Mouse (Mus musculus) intestine, embryonic 16.5 days (tissue): ENCODE data around the gene Wdr70. TPM values are rescaled to one million over a fixed set of nuclear protein-coding genes. Genes with fewer than 3 reads are reported as not detected.

ENCODE experiments used
- ATAC-seq: fragments of 200-750 bp; cut with Nextera tagmentation; 2 replicates; pipeline ENCODE4 v1.8.0; 2017; ENCODE audit warnings: moderate TSS enrichment, moderate library complexity
- H3K27ac ChIP-seq: fragments of 300-500 bp; sonication (generic); 2 replicates; pipeline ENCODE4 v1.5.1; 2014; ENCODE audit warnings: mild to moderate bottlenecking, low read length
- H3K27me3 ChIP-seq: fragments of 300-500 bp; sonication (generic); replicated peaks from 2 replicates; pipeline ENCODE4 v1.6.1; 2014; ENCODE audit warnings: low read length, control low read depth, mixed read lengths; ENCODE audit not compliant: control insufficient read depth, insufficient read depth
- H3K36me3 ChIP-seq: fragments of 300-500 bp; sonication (generic); 2 replicates; pipeline ENCODE4 v1.6.1; 2014; ENCODE audit warnings: low read length, control low read depth; ENCODE audit not compliant: control insufficient read depth, insufficient read depth
- H3K4me1 ChIP-seq: fragments of 300-500 bp; sonication (generic); 2 replicates; pipeline ENCODE4 v1.6.1; 2014; ENCODE audit warnings: low read length, control low read depth, mixed read lengths; ENCODE audit not compliant: control insufficient read depth, insufficient read depth
- H3K4me2 ChIP-seq: fragments of 300-500 bp; sonication (generic); 2 replicates; pipeline ENCODE4 v1.6.1; 2014; ENCODE audit warnings: low read depth, low read length, control low read depth
- H3K4me3 ChIP-seq: fragments of 300-500 bp; sonication (generic); 2 replicates; pipeline ENCODE4 v1.5.1; 2014; ENCODE audit warnings: mild to moderate bottlenecking, low read length
- H3K9ac ChIP-seq: fragments of 300-500 bp; sonication (generic); 2 replicates; pipeline ENCODE4 v1.6.1; 2014; ENCODE audit warnings: low read depth, low read length
- H3K9me3 ChIP-seq: fragments of 300-500 bp; sonication (generic); 2 replicates; pipeline ENCODE4 v1.6.1; 2016; ENCODE audit warnings: low read length, control low read depth; ENCODE audit not compliant: control insufficient read depth
- WGBS: fragments of 180-500 bp; shearing (Covaris S2); extraction: QIAGEN DNeasy Blood & Tissue Kit; methylation state at CpG from one replicate; pipeline ENCODE4 v1.1.7; 2014; 5-methylcytosine and 5-hydroxymethylcytosine counted together
- polyA plus RNA-seq: library from polyadenylated mRNA; unstranded; fragments of >200 nt; fragmentation: Nextera tagmentation; extraction: Ambion mirVana; gene quantifications from 2 replicates; pipeline ENCODE4 v1.2.1, GENCODE M21; 2015

The Wdr70 gene
- polyA plus RNA-seq, 1 experiment from 2014 or later: 42.8 TPM

GRCm38 (mm10) chr15:7888617-7889361 is 210.2 kb downstream of the Wdr70 start:
- WGBS: 92% methylated on average over 8 of the region's 8 CpGs
- H3K4me1 ChIP-seq: peaks cover 10% of the 10 kb centered on the region
- no peak for ATAC-seq

DNA sequence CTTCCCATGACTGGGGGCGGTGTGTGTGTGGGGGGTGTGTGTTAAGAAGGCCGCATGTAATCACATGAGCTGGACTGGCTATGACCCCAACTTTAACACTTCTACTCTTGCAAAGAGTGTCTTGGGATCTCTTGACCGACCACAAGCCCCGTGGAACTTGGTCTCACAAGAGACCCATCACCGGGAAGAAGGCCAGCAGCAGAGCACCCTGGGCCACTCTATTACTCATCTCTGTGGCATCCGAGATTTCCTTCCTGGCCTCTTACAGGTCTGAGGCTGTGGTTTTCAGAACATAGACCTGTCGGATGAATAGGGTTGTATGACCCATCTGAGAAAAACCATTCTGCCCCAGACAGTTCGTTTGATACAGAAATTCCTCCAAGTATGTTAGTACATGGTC is 212.4 kb downstream of the Wdr70 start:
- no peak overlapping the region for H3K4me2 ChIP-seq
- no peaks in the 10 kb centered on the region for H3K27me3 ChIP-seq
- WGBS: 89% methylated on average over 8 of the region's 8 CpGs
- peaks cover 6% of the 10 kb centered on the region for H3K4me1 ChIP-seq
- H3K27ac ChIP-seq: no peak overlapping the region
- ATAC-seq: no peak
- no peak overlapping the region for H3K9ac ChIP-seq
- no peak overlapping the region for H3K4me3 ChIP-seq
- no peaks in the 10 kb centered on the region for H3K36me3 ChIP-seq
- H3K9me3 ChIP-seq: no peaks in the 10 kb centered on the region

More at GRCm38 (mm10) chr15:7888617-7889361, 210.2 kb downstream of the Wdr70 start:
- no peak overlapping the region for H3K4me2 ChIP-seq
- H3K27me3 ChIP-seq: no peaks in the 10 kb centered on the region
- no peaks in the 10 kb centered on the region for H3K9me3 ChIP-seq
- H3K9ac ChIP-seq: no peak overlapping the region
- H3K27ac ChIP-seq: no peak overlapping the region
- H3K4me3 ChIP-seq: no peak overlapping the region
- H3K36me3 ChIP-seq: no peaks in the 10 kb centered on the region

DNA sequence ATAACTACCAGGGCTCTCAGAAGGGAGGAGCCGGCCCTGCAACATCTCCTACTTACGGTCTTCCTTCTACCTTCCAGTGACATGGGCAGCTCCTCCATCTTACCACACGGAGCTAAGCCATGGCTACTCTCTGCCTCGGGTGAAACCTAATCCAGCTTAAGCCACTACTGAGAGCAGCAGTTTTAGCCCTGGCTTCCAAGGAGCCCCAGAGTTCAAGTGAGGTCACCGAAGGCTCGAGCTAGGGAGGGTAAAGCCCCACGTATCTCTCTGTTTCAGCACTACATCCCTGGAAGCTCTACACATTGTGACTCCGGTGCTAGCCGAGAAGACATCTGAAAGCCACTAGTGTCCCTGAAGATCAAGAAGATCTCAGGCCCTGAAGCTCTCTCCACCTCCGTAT is 213.9 kb downstream of the Wdr70 start:
- H3K4me2 ChIP-seq: no peak overlapping the region
- H3K4me3 ChIP-seq: no peak overlapping the region
- 72% methylated on average over 10 of the region's 10 CpGs for WGBS
- no peak overlapping the region for H3K9ac ChIP-seq
- no peaks in the 10 kb centered on the region for H3K9me3 ChIP-seq
- no peak for ATAC-seq
- no peak overlapping the region for H3K27ac ChIP-seq
- H3K4me1 ChIP-seq: no peaks in the 10 kb centered on the region
- H3K27me3 ChIP-seq: no peaks in the 10 kb centered on the region
- H3K36me3 ChIP-seq: no peaks in the 10 kb centered on the region

DNA sequence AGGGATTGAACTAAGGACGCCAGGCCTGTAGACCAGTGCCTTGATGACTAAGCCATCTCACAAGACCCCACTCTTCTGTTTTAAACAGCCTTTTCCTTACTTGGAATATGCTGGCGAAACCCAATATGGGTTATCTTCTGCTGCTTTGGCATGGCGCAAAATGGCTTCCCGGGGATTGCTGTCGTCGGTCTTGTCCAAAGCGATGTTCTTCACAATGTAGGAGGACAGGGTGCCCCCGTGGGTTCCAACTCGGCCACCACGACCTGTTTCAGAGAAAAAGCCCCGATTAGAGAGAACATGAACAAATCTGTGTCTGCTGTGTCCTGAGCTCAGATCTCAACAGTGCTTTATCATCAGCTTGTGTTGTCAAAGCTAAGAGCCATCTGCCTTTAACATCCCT is 214.8 kb downstream of the Wdr70 start:
- Histone ChIP-seq H3K9me3 (no peaks in the 10 kb centered on the region), H3K36me3 (no peaks in the 10 kb centered on the region)

DNA sequence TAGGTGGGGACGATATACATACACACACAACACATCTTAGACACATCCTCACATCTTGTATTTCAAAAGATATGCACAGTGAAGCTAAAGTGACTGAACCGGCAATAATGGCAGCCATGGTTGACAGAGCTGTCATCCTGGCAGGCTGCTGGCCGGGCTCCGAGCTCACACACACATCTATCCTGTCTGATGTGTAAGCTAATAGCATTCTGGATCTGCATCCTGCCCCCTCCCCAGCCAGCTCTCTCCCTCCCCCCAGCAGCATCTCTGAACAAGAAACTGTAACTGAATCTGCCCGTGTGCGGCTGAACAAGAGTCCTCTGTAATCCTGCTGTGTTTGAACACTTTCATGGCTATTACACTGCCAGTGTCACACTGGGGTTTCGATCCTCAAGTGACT is 219.1 kb downstream of the Wdr70 start:
- H3K27ac ChIP-seq: no peak overlapping the region
- no peaks in the 10 kb centered on the region for H3K4me1 ChIP-seq
- no peaks in the 10 kb centered on the region for H3K27me3 ChIP-seq
- no peak overlapping the region for H3K4me3 ChIP-seq
- WGBS: 74% methylated on average over 7 of the region's 7 CpGs
- no peaks in the 10 kb centered on the region for H3K9me3 ChIP-seq
- no peak overlapping the region for H3K4me2 ChIP-seq
- no peak overlapping the region for H3K9ac ChIP-seq
- H3K36me3 ChIP-seq: no peaks in the 10 kb centered on the region
- no peak for ATAC-seq

More for the DNA sequence above, 214.8 kb downstream of the Wdr70 start:
- WGBS: 90% methylated on average over 11 of the region's 11 CpGs
- Histone ChIP-seq H3K4me2 (no peak overlapping the region), H3K9ac (no peak overlapping the region), H3K4me3 (no peak overlapping the region), H3K27me3 (no peaks in the 10 kb centered on the region), H3K4me1 (no peaks in the 10 kb centered on the region), H3K27ac (no peak overlapping the region)
- ATAC-seq: no peak

DNA sequence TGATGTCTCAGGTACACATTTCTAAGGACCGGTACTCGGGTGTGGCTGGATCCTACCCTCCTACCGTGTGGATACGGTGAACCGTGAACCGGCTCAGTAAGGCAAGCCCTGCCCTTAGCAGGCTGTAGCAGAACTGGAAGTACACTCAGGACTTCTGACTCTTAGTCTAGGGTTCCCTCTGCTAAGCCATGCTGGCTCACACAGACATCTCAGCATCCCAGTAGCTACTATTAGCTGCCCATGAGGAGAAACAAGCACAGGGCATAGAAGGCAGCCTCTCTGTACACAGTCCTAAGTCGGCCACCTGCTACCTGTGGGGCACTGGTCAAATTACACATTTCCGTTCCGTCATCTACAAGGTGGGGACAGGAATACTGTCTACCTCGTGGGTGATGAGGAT is 220.1 kb downstream of the Wdr70 start:
- Histone ChIP-seq H3K27me3 (no peaks in the 10 kb centered on the region), H3K9me3 (no peaks in the 10 kb centered on the region), H3K27ac (no peak overlapping the region), H3K9ac (no peak overlapping the region), H3K4me2 (no peak overlapping the region), H3K4me3 (no peak overlapping the region), H3K36me3 (no peaks in the 10 kb centered on the region), H3K4me1 (no peaks in the 10 kb centered on the region; the same call in 1 of the 2 replicates)
- no peak for ATAC-seq
- 92% methylated on average over 10 of the region's 10 CpGs for WGBS

DNA sequence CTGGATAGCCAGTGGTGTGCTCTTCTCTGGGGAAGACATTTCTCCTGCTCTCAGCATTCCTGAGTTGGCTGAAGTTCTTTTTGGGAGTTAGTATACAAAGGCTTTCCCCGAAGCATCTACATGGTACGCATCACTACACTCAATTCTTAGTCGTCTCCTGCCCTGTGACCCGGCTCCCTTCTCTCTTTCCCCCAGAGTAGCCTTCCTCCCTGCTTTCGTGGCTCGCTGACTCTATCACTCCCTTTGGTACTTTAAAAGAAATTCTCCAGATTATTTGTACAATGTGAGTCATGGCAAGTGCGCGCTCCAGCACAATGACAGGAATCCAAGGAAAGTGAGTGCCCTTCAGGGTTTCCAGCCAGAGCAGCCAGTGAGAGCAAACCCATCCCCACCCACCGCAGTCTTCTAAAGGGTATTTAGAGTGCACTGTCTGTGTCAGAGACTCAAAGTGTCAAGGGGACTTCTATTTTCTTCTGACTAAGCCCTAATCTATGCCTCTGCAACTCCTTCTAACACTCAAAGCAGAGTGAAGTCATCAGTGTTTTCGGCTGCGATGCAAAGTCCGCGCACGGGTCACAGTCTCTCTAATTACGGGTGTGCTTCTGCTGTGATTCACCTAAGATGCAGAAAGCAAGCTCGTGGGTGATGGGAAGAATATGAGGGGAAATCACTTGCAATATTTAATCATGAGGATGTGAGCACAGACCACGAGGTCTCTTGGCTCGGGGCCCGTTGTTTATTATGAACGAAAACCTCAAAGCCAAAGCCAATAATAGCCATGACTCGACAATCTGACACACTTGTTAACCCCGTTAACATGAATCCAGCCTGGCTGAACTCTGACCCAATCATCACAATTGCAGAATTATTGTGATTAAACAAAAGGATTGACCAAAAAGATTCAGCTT is 221.2 kb downstream of the Wdr70 start:
- no peak overlapping the region for H3K4me2 ChIP-seq
- no peak overlapping the region for H3K9ac ChIP-seq
- H3K9me3 ChIP-seq: no peaks in the 10 kb centered on the region
- no peak overlapping the region for H3K27ac ChIP-seq
- no peaks in the 10 kb centered on the region; the same call in 1 of the 2 replicates for H3K4me1 ChIP-seq
- H3K27me3 ChIP-seq: no peaks in the 10 kb centered on the region
- H3K36me3 ChIP-seq: no peaks in the 10 kb centered on the region
- H3K4me3 ChIP-seq: no peak overlapping the region
- ATAC-seq: no peak
- WGBS: 73% methylated on average over 22 of the region's 22 CpGs

DNA sequence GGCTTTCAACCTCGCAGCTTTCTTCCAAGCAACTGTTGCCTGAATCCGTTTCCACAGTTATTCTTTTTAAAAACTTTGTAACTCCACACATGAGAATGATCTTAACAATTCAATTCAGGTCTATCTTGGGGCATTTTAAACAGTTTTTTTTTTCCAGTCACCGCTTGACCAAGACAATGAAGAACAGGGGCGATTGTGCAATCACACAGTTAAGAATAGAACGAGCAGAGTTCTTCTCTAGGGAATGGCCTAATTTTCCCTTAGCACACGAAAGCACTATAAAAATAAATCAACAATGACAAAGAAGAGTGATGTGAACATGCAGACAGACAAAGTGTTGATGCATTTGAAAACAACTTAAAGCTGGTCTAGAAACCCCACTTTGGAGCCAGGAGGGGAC is 223.1 kb downstream of the Wdr70 start:
- Histone ChIP-seq H3K4me2 (no peak overlapping the region), H3K27ac (no peak overlapping the region), H3K9ac (no peak overlapping the region), H3K36me3 (no peaks in the 10 kb centered on the region), H3K9me3 (no peaks in the 10 kb centered on the region), H3K27me3 (no peaks in the 10 kb centered on the region), H3K4me1 (no peaks in the 10 kb centered on the region; the same call in 1 of the 2 replicates), H3K4me3 (no peak overlapping the region)
- no peak for ATAC-seq
- 69% methylated on average over 6 of the region's 6 CpGs for WGBS

- Histone ChIP-seq H3K27ac (no peak overlapping the region), H3K27me3 (no peaks in the 10 kb centered on the region), H3K9me3 (no peaks in the 10 kb centered on the region), H3K4me1 (no peaks in the 10 kb centered on the region; the same call in 1 of the 2 replicates), H3K4me3 (no peak overlapping the region), H3K9ac (no peak overlapping the region), H3K4me2 (no peak overlapping the region), H3K36me3 (no peaks in the 10 kb centered on the region)
- 69% methylated on average over 5 of the region's 5 CpGs for WGBS
- ATAC-seq: no peak
Measured at GRCm38 (mm10) chr15:7872473-7872872, 226.5 kb downstream of the Wdr70 start.
